Mouse (Mus musculus) right cerebral cortex, postnatal 10 days (tissue): ENCODE data around the gene Gm27021.

ENCODE experiments used
- DNase-seq, 2 experiments: peaks; one replicate each; pipeline ENCODE4 v3.0.0; 2021; ENCODE audit warnings: low spot score in 2 of 2

Gm27021 gene

DNA sequence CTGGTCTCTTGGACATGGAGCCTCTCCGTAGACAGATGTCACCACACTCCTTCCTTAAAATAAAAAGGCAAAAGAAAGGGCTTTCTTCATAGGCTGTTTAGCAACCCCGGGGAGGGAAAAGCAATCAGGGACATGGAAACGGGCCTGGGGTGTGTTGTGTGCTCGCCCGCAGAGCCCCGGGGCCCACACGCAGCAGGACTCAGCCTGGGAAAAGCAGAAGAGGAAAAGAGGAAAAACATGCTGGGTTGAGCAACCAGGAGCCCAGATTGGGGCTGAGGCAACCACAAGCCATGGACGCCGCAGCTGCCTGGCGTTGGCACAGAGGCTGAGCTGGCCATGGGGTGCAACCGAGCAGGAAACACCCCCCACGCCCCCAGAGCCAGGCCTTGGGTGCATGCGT is 18.2 kb upstream of the Gm27021 start:
- peak in 1 of 2 experiments; percentile 59 for DNase-seq

DNA sequence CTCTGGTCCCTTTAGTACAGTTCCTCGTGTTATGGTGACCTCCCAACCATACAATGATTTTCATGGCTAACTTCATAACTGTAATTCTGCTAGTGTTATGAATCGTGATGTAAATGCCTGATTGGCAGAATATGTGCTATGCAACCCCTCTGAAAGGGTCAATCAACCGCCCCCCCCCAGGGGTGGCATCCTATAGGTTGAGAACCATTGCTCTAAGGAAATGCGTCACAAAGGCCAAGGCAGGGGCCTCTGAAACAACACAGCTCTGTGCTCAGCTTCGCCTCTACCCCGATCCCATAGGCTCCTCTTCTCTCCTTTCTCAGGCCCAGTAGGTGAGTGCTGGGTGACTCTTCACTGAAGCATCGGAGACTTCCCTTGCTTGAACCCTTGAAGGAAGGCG is 17.7 kb upstream of the Gm27021 start:
- DNase-seq: no peak

DNA sequence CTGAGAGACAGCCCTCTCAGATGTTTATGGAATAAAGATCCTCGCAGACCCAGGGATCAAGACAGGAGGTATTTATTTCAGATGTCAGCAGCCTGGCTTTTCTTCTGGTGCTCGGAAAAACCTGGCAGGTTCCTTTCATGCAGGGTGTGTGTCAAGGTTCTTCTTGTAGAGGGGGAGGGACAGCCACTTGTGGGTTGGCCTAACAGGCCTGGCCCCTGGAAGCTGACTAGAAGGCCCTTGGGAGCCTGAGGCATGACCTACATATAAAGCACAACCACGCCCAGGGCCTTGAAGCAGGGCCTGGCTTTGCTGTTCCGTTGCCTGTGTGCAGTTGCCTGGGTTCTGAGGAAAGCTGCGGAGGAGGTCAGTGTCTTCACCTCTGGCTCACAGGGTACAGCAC is 17.2 kb upstream of the Gm27021 start:
- no peak for DNase-seq

- DNase-seq: no peak
These were observed 16.2 kb upstream of the Gm27021 start for GRCm38 (mm10) chr8:120684082-120684481.

DNA sequence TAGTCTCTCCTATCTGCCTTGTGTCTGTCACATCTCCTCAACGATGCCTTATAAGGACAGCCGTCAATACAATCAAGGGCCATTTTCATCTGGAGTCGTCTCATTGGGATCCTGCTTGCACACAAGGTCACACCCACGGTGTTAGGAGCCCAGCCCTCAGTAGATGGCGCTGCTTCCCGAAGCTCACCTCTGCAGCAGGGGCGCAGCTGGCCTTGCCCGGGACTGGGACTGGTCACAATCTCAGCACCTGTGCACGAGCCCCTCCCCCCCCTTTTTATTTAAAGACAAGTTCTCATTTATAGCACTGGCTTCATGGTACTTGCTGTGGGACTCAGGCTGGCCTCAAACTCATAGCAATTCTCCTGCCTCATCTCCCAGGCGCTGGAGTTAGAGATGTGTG is 15.7 kb upstream of the Gm27021 start:
- DNase-seq: peak in 1 of 2 experiments; percentile 70

DNA sequence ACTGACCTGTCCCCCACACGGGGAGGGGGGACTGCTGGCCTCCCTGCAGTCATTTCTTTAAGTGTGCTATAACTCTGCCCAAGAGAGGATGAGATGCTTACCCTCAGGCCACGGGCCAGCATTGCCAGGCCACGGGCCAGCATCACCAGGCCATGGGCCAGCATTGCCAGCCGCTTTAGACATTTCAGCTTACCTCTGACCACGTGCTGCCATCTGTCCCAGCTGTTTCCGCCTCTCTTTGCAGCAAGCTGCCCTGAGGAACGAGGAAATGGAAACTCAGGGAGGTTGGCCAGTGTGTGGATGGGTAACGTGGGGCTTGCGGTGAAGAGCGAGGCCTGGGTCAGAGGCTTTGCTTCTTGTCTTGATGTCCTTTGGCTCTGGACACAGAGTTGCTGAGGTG is 13.2 kb upstream of the Gm27021 start:
- no peak for DNase-seq

DNA sequence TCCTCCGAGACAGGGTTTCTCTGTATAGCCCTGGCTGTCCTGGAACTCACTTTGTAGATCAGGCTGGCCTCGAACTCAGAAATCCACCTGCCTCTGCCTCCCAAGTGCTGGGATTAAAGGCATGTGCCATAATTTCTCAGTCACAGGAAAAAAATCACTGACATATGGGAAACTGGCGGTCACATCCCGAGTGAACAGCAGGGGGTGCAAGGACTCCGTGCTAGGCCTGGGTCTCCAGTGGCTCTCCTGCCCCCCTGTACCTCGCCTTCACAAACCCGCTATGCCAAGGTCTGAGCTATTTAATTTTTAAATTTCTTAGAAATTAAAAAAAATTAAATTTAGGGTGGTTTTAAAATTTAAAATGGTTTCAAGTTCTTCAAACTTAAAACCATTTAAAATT is 12.5 kb upstream of the Gm27021 start:
- peak in 1 of 2 experiments; percentile 75 for DNase-seq

GRCm38 (mm10) chr8:120679629-120680387 is 11.9 kb upstream of the Gm27021 start:
- DNase-seq: no peak

GRCm38 (mm10) chr8:120678447-120678846 is 10.6 kb upstream of the Gm27021 start:
- peak; percentile 86 to 92 for DNase-seq

DNA sequence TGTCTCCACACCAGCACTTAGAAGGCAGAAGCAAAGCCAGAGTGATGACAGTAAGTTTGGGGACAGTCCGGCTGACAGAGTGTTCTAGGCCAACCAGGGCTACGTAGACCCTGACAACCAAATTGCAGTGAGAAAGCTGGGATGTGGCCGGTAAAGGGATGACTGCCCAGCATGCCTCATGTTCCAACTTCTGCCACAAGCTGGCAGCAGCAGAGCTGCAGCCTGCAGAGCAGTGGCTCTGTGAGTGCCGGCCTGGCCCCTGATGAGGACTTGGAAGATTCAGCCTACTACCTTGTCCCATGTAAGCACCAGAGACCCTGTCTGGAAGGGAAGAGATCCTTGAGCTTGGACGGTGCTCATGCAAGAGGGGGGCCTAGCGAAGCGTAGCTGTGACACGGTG is 7.8 kb upstream of the Gm27021 start:
- no peak for DNase-seq

DNA sequence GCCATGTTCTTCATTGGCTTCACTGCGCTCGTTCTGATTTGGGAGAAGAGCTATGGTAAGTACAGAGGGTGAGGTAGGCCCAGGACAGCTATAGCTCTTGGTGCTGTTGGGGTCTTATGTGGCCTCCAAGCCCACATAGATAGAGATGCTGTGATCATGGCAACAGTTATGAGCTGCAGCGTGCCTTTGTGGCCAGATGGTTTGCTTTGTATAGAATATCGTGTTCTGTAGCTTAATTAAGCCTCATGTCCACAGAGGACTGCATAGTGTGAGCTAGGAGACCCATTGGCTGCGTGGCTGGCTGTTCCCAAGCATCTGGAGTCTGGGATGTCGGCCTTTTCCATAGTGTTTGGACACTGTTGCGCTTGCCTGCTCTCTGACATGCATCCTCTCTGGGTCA is 5.4 kb upstream of the Gm27021 start:
- DNase-seq: peak; percentile 48 to 74

DNA sequence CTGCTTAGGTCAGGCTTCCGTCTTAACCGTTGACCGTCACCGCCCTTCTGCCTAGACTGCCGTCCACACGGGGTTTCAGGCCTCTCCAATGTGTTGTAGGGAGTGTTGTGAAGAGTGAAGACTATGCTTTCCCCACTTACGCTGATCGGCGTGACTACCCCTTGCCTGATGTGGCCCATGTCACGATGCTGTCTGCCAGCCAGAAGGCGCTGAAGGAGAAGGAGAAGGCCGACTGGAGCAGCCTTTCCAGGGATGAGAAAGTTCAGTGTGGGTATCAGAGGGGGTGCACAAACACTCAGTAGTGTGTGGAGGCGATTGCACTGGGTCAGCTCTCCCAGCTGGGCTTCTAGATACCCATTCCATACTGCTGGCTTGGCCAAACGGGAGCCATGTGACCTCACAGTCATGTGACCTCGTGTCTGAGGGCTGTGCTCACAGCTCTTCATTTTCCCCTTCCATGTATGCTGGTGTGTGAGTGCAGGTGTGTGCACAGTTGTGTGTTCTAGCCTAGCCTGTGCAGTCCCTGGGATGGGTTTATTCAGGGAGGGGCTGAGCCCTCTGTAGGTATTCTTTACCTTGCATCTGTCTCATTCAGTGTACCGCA is 4.8 kb upstream of the Gm27021 start:
- DNase-seq: no peak

DNA sequence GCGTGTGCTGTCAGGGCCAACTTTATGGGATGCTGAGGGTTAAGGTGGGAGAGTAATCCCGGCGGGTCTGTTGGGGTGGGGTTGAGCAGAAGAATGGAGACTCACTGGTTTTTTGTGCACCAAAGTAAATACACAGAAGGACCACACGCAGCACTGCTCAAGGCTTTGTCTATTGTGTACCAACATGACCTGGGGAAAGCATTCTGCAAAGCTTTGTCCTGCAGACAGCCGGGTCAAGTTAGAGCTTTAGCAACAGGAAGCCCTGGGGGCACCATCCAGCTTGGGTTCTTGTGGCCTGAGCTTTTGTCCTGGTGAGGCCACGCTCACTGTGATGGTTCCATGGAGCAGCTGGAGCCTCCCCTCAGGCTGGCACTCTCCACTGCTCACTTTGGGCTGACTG is 3.9 kb upstream of the Gm27021 start:
- no peak for DNase-seq

GRCm38 (mm10) chr8:120668374-120668905 is 561 bp upstream of the Gm27021 start, which contains the start of gene Emc8:
Emc8 (minus strand) TSS chr8:120668573.
- DNase-seq: peak in 1 of 2 experiments; percentile 38

DNA sequence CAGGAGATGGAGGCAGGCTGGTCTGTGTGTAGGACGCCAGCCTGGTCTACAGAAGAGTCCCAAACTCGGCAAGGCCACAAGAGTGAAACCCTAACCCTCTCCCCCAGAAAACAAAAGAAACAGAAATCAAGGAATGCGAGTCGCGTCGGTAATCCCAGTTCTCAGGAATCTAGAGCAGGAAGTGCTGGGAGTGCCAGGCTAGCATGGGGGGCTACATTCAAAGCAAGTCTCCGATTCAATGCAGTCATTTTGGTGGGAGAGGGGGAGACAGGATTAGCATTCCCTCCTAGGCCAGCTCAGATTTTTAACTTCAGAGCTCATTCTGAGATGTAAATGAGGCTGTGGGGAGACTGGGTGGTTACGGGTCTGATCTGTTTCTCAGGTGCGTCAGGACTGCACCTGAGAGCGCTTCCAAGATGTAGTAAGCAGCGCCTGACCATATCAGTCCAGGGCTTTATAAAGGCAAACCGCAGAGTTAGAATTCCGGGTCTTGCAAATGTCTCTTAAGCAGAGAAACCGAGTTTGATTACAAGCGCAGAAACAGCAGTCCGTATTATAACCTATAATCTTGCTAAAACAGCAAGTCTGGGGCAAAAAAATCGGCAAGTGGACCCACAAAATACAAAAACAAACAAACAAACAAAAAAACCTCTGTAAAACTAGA is 940 bp downstream of the Gm27021 start:
- DNase-seq: no peak

GRCm38 (mm10) chr8:120665726-120666455 is 2.0 kb downstream of the Gm27021 start:
- DNase-seq: no peak

- no peak for DNase-seq
These were observed 3.3 kb downstream of the Gm27021 start for GRCm38 (mm10) chr8:120664566-120664965.

DNA sequence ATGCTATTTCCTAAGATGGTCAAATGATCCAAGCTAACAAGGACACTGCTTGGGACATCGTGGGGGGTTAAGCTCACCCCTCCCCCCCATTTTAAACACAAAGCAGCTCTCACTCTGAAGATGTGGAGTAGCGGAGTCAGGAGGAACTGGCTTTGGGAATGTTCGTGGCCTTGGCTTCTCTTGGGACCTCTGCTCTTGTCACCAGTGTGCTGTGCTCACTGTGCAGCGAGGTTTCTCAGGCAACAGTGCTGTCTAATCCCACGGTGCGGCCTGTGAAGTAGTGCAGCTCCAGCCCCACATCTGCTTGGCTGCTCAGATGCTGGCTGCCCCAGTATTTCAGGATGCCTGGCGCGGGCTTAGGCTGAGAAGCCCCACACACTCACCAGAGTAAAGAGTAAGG is 10.5 kb downstream of the Gm27021 start:
- DNase-seq: no peak

- no peak for DNase-seq
These were observed 11.4 kb downstream of the Gm27021 start for GRCm38 (mm10) chr8:120656322-120657052.

GRCm38 (mm10) chr8:120647532-120647931 is 20.3 kb downstream of the Gm27021 start, which contains the start of gene 1190005I06Rik:
1190005I06Rik (minus strand) TSS chr8:120647632.
- DNase-seq: no peak

DNA sequence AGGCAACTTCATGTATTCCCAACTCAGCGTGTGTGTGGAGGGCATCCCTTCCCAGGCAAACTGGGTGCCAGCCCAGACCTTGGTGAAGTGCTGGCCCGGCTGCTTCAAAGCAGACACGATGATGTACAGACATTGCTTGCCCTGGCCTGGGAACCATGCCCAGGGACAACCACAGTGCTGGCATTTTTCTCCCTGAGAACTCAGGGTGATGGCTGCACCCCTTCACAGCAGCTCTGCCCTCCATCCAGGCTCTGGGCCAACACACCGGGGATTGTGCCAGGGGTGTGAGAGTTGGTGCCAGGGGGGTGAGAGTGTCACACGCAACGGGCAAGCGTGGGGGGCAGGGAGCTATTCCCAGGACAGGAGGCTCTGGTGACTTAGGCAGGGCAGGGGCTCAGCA is 23.2 kb downstream of the Gm27021 start:
- DNase-seq: peak; percentile 90 to 92
